Mouse (Mus musculus): ENCODE measurements around the gene Nsdhl.

- TF ChIP-seq CTCF (IDR thresholded peaks at IDR 0.05; ENCODE audit: borderline replicate concordance, extremely low read depth, insufficient read depth, insufficient read length) = no peak
- no peak for TF ChIP-seq POLR2A (IDR thresholded peaks at IDR 0.05; ENCODE audit: borderline replicate concordance, extremely low read depth, insufficient read depth, insufficient read length, poor library complexity, severe bottlenecking)
These were observed 10.5 kb upstream of the Nsdhl start for GRCm38 (mm10) chrX:72907619-72908403.
